Mouse (Mus musculus) heart, adult 2 months (tissue): ENCODE results near the gene Zfp992. TPM values are rescaled to one million over a fixed set of nuclear protein-coding genes. Genes with fewer than 3 reads are reported as not detected.
"Not testable (repeated sequence)": the region's sequence is repeated elsewhere in the genome, so short reads cannot be mapped to it uniquely, and the experiment has no call there.

Experiments used
- DNase-seq, 2 experiments: peaks; one replicate each; pipeline ENCODE4 v3.0.0; 2021
- H3K27ac ChIP-seq: fragments of 200-600 bp; 2 replicates; pipeline ENCODE4 v1.8.1; 2022
- H3K27me3 ChIP-seq: fragments of 200-500 bp; 2 replicates; pipeline ENCODE4 v1.6.1; 2012; ENCODE audit warnings: mild to moderate bottlenecking, low read length, inconsistent platforms, mixed read lengths; ENCODE audit not compliant: control insufficient read depth, insufficient read depth
- H3K36me3 ChIP-seq: fragments of 200-500 bp; 2 replicates; pipeline ENCODE4 v1.6.1; 2012; ENCODE audit warnings: low read length, inconsistent platforms; ENCODE audit not compliant: control insufficient read depth, insufficient read depth
- H3K4me1 ChIP-seq: fragments of 200-500 bp; 2 replicates; pipeline ENCODE4 v1.6.1; 2011; ENCODE audit warnings: low read length; ENCODE audit not compliant: control insufficient read depth, insufficient read depth
- H3K4me3 ChIP-seq: fragments of 200-600 bp; 2 replicates; pipeline ENCODE4 v1.8.1; 2022
- H3K79me2 ChIP-seq: fragments of 200-500 bp; replicated peaks from 2 replicates; pipeline ENCODE4 v1.6.1; 2012; ENCODE audit warnings: mild to moderate bottlenecking, inconsistent platforms, low read length, moderate library complexity, mixed read lengths; ENCODE audit not compliant: control insufficient read depth, insufficient read depth
- H3K9ac ChIP-seq: fragments of 200-500 bp; 2 replicates; pipeline ENCODE4 v1.6.1; 2012; ENCODE audit warnings: low read depth, mild to moderate bottlenecking, control low read depth, inconsistent platforms, low read length, mixed read lengths
- CTCF ChIP-seq: fragments of 200-600 bp; IDR thresholded peaks from 2 replicates; pipeline ENCODE4 v1.8.1; 2022; ENCODE audit warnings: antibody characterized with exemption, mild to moderate bottlenecking, moderate library complexity
- EP300 ChIP-seq: fragments of 200-500 bp; IDR thresholded peaks from 2 replicates; pipeline ENCODE4 v1.6.1; 2011; ENCODE audit warnings: low read depth, low read length, control low read depth; ENCODE audit not compliant: insufficient read depth
- POLR2A ChIP-seq: fragments of 200-500 bp; IDR thresholded peaks from 2 replicates; pipeline ENCODE4 v1.6.1; 2011; ENCODE audit warnings: mild to moderate bottlenecking, low read depth, low read length, control low read depth; ENCODE audit not compliant: insufficient read depth
- WGBS: fragments of 180-500 bp; shearing (Covaris S2); methylation state at CpG from one replicate; pipeline ENCODE4 v1.1.7; 2018; 5-methylcytosine and 5-hydroxymethylcytosine counted together
- intact Hi-C: fragments of 180-260 bp; cut with DNase I; formaldehyde crosslinking; loops from one replicate; pipeline ENCODE4 v1.15.1; 2025
- polyA plus RNA-seq: library from polyadenylated mRNA; depleted of rRNA; stranded (reverse); fragments of >200 nt; gene quantifications from 2 replicates; pipeline ENCODE4 v1.2.3, GENCODE M21; 2012; rRNA removed
- total RNA-seq, 2 experiments: library from RNA; stranded (reverse); gene quantifications; 2 replicates each; pipeline ENCODE4 v1.2.3; 2021

Zfp992 gene
- total and polyA plus RNA-seq, 3 experiments, result 0.49 to 2.3 (median 2.1) TPM

- no peaks in the 10 kb centered on the region for H3K4me1 ChIP-seq
- no peak overlapping the region for H3K9ac ChIP-seq
- H3K79me2 ChIP-seq, result no peaks in the 10 kb centered on the region
- TF ChIP-seq POLR2A (no peak), EP300 (no peak), CTCF (no peak)
- no peaks in the 10 kb centered on the region for H3K36me3 ChIP-seq
- intact Hi-C loops, result no loop called here
- no peak for DNase-seq
- H3K4me3 ChIP-seq, result no peak overlapping the region
- WGBS, result 18% methylated on average over 1 of the region's 1 CpGs
- no peaks in the 10 kb centered on the region for H3K27me3 ChIP-seq
- no peak overlapping the region for H3K27ac ChIP-seq
Observed at GRCm38 (mm10) chr4:146516474-146516873, 67.7 kb downstream of the Zfp992 start.

DNA sequence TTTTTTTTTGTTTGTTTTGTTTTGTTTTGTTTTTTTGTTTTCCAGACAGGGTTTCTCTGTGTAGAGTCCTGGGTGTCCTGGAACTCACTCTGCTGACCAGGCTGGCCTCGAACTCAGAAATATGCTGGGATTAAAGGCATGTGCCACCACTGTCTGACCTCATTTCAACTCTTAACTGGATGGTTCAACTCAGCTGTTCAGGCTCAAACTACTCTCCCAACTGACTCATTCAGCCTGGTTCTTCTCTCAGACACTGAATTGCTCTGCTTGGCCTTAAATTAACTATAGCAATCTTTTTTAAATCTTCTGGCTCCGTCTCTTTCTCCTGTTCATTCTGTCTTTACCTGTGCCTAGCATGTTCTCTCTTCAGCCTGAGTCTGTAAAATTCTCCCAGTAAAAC, 68.3 kb downstream of the Zfp992 start:
- H3K27ac ChIP-seq, H3K27me3 ChIP-seq, DNase-seq, H3K36me3 ChIP-seq, H3K4me1 ChIP-seq, H3K79me2 ChIP-seq, H3K4me3 ChIP-seq, intact Hi-C loops, H3K9ac ChIP-seq: not testable (repeated sequence)
- 41% methylated on average over 2 of the region's 2 CpGs for WGBS

Other genes with a start within 250 kb of the Zfp992 start
- gene Zfp981, start 53.0 kb downstream of the Zfp992 start, total RNA-seq, result under 1 TPM; 0.48 to 0.55 TPM
- gene Zfp981, start 53.0 kb downstream of the Zfp992 start, polyA plus RNA-seq, result 0.04 TPM in 1 of 2 replicates, not detected in the other
- gene Zfp993, start 161.9 kb downstream of the Zfp992 start, total RNA-seq, result 1 to 10 TPM; 5.5 to 7.0 TPM
- 1.2 and 5.3 TPM in 2 replicates for gene Zfp993, start 161.9 kb downstream of the Zfp992 start, polyA plus RNA-seq